Mouse (Mus musculus) bone marrow macrophage, adult 2 months (primary cell): ENCODE results near the gene Prkar1b. TPM values are rescaled to one million over a fixed set of nuclear protein-coding genes. Genes with fewer than 3 reads are reported as not detected.

Source experiments
- H3K27ac ChIP-seq: 2 replicates; pipeline ENCODE4 v1.5.1; 2012; ENCODE audit warnings: low read depth, low read length; ENCODE audit not compliant: insufficient read depth
- H3K4me1 ChIP-seq: 2 replicates; pipeline ENCODE4 v1.6.1; 2012; ENCODE audit warnings: low read length; ENCODE audit not compliant: control insufficient read depth, insufficient read depth
- H3K4me3 ChIP-seq: 2 replicates; pipeline ENCODE4 v1.5.1; 2012; ENCODE audit warnings: mild to moderate bottlenecking, low read length, moderate library complexity; ENCODE audit not compliant: insufficient read depth
- CTCF ChIP-seq: IDR thresholded peaks from 2 replicates; pipeline ENCODE4 v1.5.1; 2012; ENCODE audit warnings: low read depth, mild to moderate bottlenecking, low read length, moderate library complexity
- POLR2A ChIP-seq: IDR thresholded peaks from 2 replicates; pipeline ENCODE4 v1.6.1; 2012; ENCODE audit warnings: mild to moderate bottlenecking, low read depth, low read length, borderline replicate concordance
- polyA plus RNA-seq: library from polyadenylated mRNA; stranded (reverse); fragments of >200 nt; gene quantifications from 2 replicates; pipeline ENCODE4 v1.2.4, GENCODE M21; 2012; ENCODE audit not compliant: missing spikeins, insufficient read depth, insufficient read length

The Prkar1b gene
- polyA plus RNA-seq, 1 experiment = 2.1 TPM

- no peak overlapping the region for H3K27ac ChIP-seq
- TF ChIP-seq POLR2A (no peak), CTCF (no peak)
- no peak overlapping the region for H3K4me3 ChIP-seq
- H3K4me1 ChIP-seq = no peaks in the 10 kb centered on the region
Observed at GRCm38 (mm10) chr5:139091713-139092112, 58.1 kb downstream of the Prkar1b start.

- H3K4me3 ChIP-seq = no peak overlapping the region
Observed at GRCm38 (mm10) chr5:139090162-139090561, 59.6 kb downstream of the Prkar1b start.

GRCm38 (mm10) chr5:139088173-139088572 is 61.6 kb downstream of the Prkar1b start:
- H3K27ac ChIP-seq = no peak overlapping the region

More at GRCm38 (mm10) chr5:139090162-139090561, 59.6 kb downstream of the Prkar1b start:
- Histone ChIP-seq H3K27ac (no peak overlapping the region), H3K4me1 (no peaks in the 10 kb centered on the region)
- TF ChIP-seq POLR2A (no peak), CTCF (no peak)

GRCm38 (mm10) chr5:139084831-139085519 is 64.8 kb downstream of the Prkar1b start:
- TF ChIP-seq POLR2A (no peak), CTCF (peak; percentile 36)
- no peak overlapping the region for H3K4me3 ChIP-seq
- peaks cover 14% of the 10 kb centered on the region for H3K4me1 ChIP-seq
- H3K27ac ChIP-seq = no peak overlapping the region

More at GRCm38 (mm10) chr5:139088173-139088572, 61.6 kb downstream of the Prkar1b start:
- Histone ChIP-seq H3K4me1 (0 out of 2 replicates have a peak, but pooled peaks cover 7% of the 10 kb centered on the region), H3K4me3 (no peak overlapping the region)
- TF ChIP-seq CTCF (peak; percentile 40; the same call in 1 of the 2 replicates), POLR2A (no peak)

GRCm38 (mm10) chr5:139084302-139084701 is 65.5 kb downstream of the Prkar1b start:
- TF ChIP-seq POLR2A (no peak), CTCF (no peak)
- Histone ChIP-seq H3K27ac (no peak overlapping the region), H3K4me3 (no peak overlapping the region), H3K4me1 (peaks cover 14% of the 10 kb centered on the region)

- H3K27ac ChIP-seq = no peak overlapping the region
- H3K4me1 ChIP-seq = peaks cover 14% of the 10 kb centered on the region
- H3K4me3 ChIP-seq = no peak overlapping the region
- TF ChIP-seq CTCF (no peak), POLR2A (no peak)
Observed at GRCm38 (mm10) chr5:139083841-139084240, 66.0 kb downstream of the Prkar1b start.

GRCm38 (mm10) chr5:139081370-139081769 is 68.4 kb downstream of the Prkar1b start:
- H3K4me1 ChIP-seq = peaks cover 14% of the 10 kb centered on the region

GRCm38 (mm10) chr5:139078156-139078462 is 71.7 kb downstream of the Prkar1b start:
- Histone ChIP-seq H3K4me3 (no peak overlapping the region), H3K27ac (no peak overlapping the region), H3K4me1 (peaks cover 6% of the 10 kb centered on the region)
- TF ChIP-seq CTCF (no peak), POLR2A (no peak)

More at GRCm38 (mm10) chr5:139081370-139081769, 68.4 kb downstream of the Prkar1b start:
- no peak overlapping the region for H3K27ac ChIP-seq
- no peak for TF ChIP-seq CTCF
- H3K4me3 ChIP-seq = no peak overlapping the region

- H3K27ac ChIP-seq = no peak overlapping the region
- no peak for TF ChIP-seq POLR2A
- no peak for TF ChIP-seq CTCF
- H3K4me3 ChIP-seq = no peak overlapping the region
- H3K4me1 ChIP-seq = peaks cover 6% of the 10 kb centered on the region
Observed at GRCm38 (mm10) chr5:139077311-139078155, 72.3 kb downstream of the Prkar1b start.

- H3K4me3 ChIP-seq = no peak overlapping the region
- no peak overlapping the region for H3K27ac ChIP-seq
- no peak for TF ChIP-seq POLR2A
- TF ChIP-seq CTCF = no peak
- H3K4me1 ChIP-seq = peaks cover 2% of the 10 kb centered on the region; the same call in 1 of the 2 replicates
Observed at GRCm38 (mm10) chr5:139076450-139076849, 73.4 kb downstream of the Prkar1b start.
